Mouse (Mus musculus) C2C12 (cell line): ENCODE measurements around the gene 1110017D15Rik. TPM values are rescaled to one million over a fixed set of nuclear protein-coding genes. Genes with fewer than 3 reads are reported as not detected.

ENCODE experiments used
- H3K27me3 ChIP-seq: one replicate; pipeline ENCODE4 v1.6.1; 2011; ENCODE audit not compliant: control insufficient read depth, insufficient read depth, insufficient read length
- H3K36me3 ChIP-seq: one replicate; pipeline ENCODE4 v1.6.1; 2011; ENCODE audit not compliant: control insufficient read depth, insufficient read depth
- H3K4me3 ChIP-seq: one replicate; pipeline ENCODE4 v1.5.1; 2011; ENCODE audit warnings: mild to moderate bottlenecking, control low read depth; ENCODE audit not compliant: poor library complexity, insufficient read depth, severe bottlenecking
- H3K79me2 ChIP-seq: one replicate; pipeline ENCODE4 v1.6.1; 2011; ENCODE audit not compliant: control insufficient read depth, insufficient read depth
- H3K79me3 ChIP-seq: one replicate; pipeline ENCODE4 v1.6.1; 2011; ENCODE audit warnings: low read depth, control low read depth
- H3ac ChIP-seq: one replicate; pipeline ENCODE3; 2011; ENCODE audit warnings: low read depth; ENCODE audit not compliant: control insufficient read depth, insufficient read length
- CEBPB ChIP-seq: IDR thresholded peaks from one replicate; pipeline ENCODE4 v1.6.1; 2011; ENCODE audit warnings: low read depth, mild to moderate bottlenecking, control low read depth, moderate library complexity
- CTCF ChIP-seq: IDR thresholded peaks from one replicate; pipeline ENCODE4 v1.5.1; 2011; ENCODE audit not compliant: control insufficient read depth, insufficient read depth, insufficient read length
- FOSL1 ChIP-seq: IDR thresholded peaks from one replicate; pipeline ENCODE4 v1.8.0; 2011; ENCODE audit warnings: mild to moderate bottlenecking, low read length; ENCODE audit not compliant: poor library complexity, insufficient read depth, severe bottlenecking
- MAX ChIP-seq: IDR thresholded peaks from one replicate; pipeline ENCODE4 v1.6.1; 2011; ENCODE audit warnings: mild to moderate bottlenecking, control low read depth
- MYOD1 ChIP-seq: IDR thresholded peaks from one replicate; pipeline ENCODE4 v1.6.1; 2011; ENCODE audit warnings: low read depth; ENCODE audit not compliant: control insufficient read depth, insufficient read length
- MYOG ChIP-seq: IDR thresholded peaks from one replicate; pipeline ENCODE4 v1.6.1; 2011; ENCODE audit not compliant: control insufficient read depth, insufficient read length; ENCODE audit errors: extremely low read depth
- USF1 ChIP-seq: IDR thresholded peaks from one replicate; pipeline ENCODE4 v1.6.1; 2011; ENCODE audit warnings: low read depth, mild to moderate bottlenecking, control low read depth, moderate library complexity
- polyA plus RNA-seq: library from polyadenylated mRNA; unstranded; fragments of >200 nt; fragmentation: generic; extraction: Trizol; gene quantifications from one replicate; pipeline ENCODE4 v1.2.1, GENCODE M21; 2012; ENCODE audit warnings: missing spikeins

1110017D15Rik gene
- polyA plus RNA-seq, 1 experiment: 0.14 TPM

DNA sequence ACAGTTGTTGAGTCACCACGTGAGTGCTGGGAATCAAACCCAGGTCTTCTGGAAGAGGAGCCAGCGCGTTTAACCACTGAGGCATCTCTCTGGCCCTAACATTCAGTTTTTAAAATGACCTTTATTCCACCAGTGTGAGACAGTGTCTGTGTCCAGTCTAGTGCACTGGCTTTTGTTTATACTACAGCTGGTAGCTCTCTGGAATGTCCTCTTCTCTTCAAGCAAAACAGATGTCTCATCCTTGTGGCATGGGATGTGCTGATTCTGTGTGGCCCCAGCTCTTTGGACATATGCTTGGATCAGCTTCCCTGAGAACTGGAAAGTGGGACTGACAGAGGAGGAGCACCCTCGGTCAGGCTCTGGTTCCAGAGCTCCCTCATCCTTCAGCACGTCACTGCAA lies 17.7 kb upstream of the 1110017D15Rik start:
- H3K79me2 ChIP-seq: no peaks in the 10 kb centered on the region
- H3K36me3 ChIP-seq: no peaks in the 10 kb centered on the region
- no peaks in the 10 kb centered on the region for H3K79me3 ChIP-seq

GRCm38 (mm10) chr4:41532420-41532819 lies 15.3 kb upstream of the 1110017D15Rik start:
- Histone ChIP-seq H3K27me3 (peaks cover 8% of the 10 kb centered on the region), H3ac (no peak overlapping the region), H3K79me3 (no peaks in the 10 kb centered on the region), H3K36me3 (no peaks in the 10 kb centered on the region), H3K79me2 (no peaks in the 10 kb centered on the region), H3K4me3 (no peak overlapping the region)
- TF ChIP-seq MAX: no peak

More for the DNA sequence above, 17.7 kb upstream of the 1110017D15Rik start:
- H3K4me3 ChIP-seq: no peak overlapping the region
- TF ChIP-seq MAX (no peak), FOSL1 (no peak), CTCF (no peak), MYOG (no peak), USF1 (no peak), CEBPB (no peak), MYOD1 (no peak)
- peaks cover 8% of the 10 kb centered on the region for H3K27me3 ChIP-seq
- no peak overlapping the region for H3ac ChIP-seq

- TF ChIP-seq FOSL1: no peak
- TF ChIP-seq MYOG: no peak
- TF ChIP-seq USF1: no peak
- TF ChIP-seq CEBPB: no peak
- no peak for TF ChIP-seq MYOD1
- no peak for TF ChIP-seq MAX
- TF ChIP-seq CTCF: no peak
- Histone ChIP-seq H3K79me3 (no peaks in the 10 kb centered on the region), H3K27me3 (peaks cover 35% of the 10 kb centered on the region), H3K4me3 (no peak overlapping the region), H3ac (no peak overlapping the region), H3K36me3 (no peaks in the 10 kb centered on the region), H3K79me2 (no peaks in the 10 kb centered on the region)
These were observed 10.9 kb upstream of the 1110017D15Rik start for GRCm38 (mm10) chr4:41527996-41528395.

- TF ChIP-seq MYOG (no peak), MYOD1 (no peak), CTCF (no peak)
- Histone ChIP-seq H3K4me3 (no peak overlapping the region), H3K79me3 (no peaks in the 10 kb centered on the region), H3ac (no peak overlapping the region), H3K79me2 (no peaks in the 10 kb centered on the region), H3K27me3 (peaks cover 32% of the 10 kb centered on the region), H3K36me3 (no peaks in the 10 kb centered on the region)
These were observed 9.9 kb upstream of the 1110017D15Rik start for GRCm38 (mm10) chr4:41527076-41527475.

DNA sequence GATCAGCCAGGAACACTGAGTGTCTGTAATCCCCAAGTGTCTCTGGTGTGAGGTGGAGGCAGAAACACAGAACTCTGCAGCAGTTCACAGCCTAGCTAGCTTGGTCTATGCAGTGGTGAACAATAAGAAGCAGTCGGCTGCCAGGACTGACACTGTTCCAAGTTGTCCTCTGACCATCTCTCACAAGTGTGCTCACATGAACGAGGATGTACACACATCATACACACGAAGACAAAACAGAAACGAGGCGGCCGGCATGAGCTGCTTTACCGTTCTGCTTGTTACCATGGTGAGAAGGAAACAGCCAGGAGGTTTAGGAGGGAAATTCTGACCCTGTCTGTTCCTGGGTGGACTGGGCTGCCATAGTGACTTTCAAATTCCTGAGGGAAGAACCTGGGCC lies 9.4 kb upstream of the 1110017D15Rik start:
- TF ChIP-seq CTCF (no peak), MYOD1 (no peak), FOSL1 (no peak), USF1 (no peak), MYOG (no peak), CEBPB (no peak), MAX (no peak)
- Histone ChIP-seq H3K27me3 (peaks cover 32% of the 10 kb centered on the region), H3K4me3 (no peak overlapping the region), H3K79me2 (no peaks in the 10 kb centered on the region), H3K36me3 (no peaks in the 10 kb centered on the region), H3K79me3 (no peaks in the 10 kb centered on the region), H3ac (no peak overlapping the region)

- no peaks in the 10 kb centered on the region for H3K79me2 ChIP-seq
- peaks cover 33% of the 10 kb centered on the region for H3K27me3 ChIP-seq
- no peaks in the 10 kb centered on the region for H3K36me3 ChIP-seq
- no peaks in the 10 kb centered on the region for H3K79me3 ChIP-seq
- H3K4me3 ChIP-seq: no peak overlapping the region
- TF ChIP-seq MYOG: no peak
- TF ChIP-seq CTCF: no peak
- no peak for TF ChIP-seq MYOD1
- TF ChIP-seq USF1: no peak
- TF ChIP-seq CEBPB: no peak
- TF ChIP-seq MAX: no peak
- TF ChIP-seq FOSL1: no peak
- no peak overlapping the region for H3ac ChIP-seq
These were observed 7.7 kb upstream of the 1110017D15Rik start for GRCm38 (mm10) chr4:41524829-41525228.
